Mouse (Mus musculus) gastrocnemius, postnatal 10 days (tissue): ENCODE results near the gene Slc35f2. TPM values are rescaled to one million over a fixed set of nuclear protein-coding genes. Genes with fewer than 3 reads are reported as not detected.

Source experiments
- DNase-seq: peaks from one replicate; pipeline ENCODE4 v3.0.0; 2021; ENCODE audit warnings: mixed read lengths
- total RNA-seq, 2 experiments: library from RNA; stranded (reverse); gene quantifications; 2 replicates each; pipeline ENCODE4 v1.2.3; 2021

The Slc35f2 gene
- total RNA-seq, 2 experiments from 2014 or later = 0.20 TPM; not detected in 1

DNA sequence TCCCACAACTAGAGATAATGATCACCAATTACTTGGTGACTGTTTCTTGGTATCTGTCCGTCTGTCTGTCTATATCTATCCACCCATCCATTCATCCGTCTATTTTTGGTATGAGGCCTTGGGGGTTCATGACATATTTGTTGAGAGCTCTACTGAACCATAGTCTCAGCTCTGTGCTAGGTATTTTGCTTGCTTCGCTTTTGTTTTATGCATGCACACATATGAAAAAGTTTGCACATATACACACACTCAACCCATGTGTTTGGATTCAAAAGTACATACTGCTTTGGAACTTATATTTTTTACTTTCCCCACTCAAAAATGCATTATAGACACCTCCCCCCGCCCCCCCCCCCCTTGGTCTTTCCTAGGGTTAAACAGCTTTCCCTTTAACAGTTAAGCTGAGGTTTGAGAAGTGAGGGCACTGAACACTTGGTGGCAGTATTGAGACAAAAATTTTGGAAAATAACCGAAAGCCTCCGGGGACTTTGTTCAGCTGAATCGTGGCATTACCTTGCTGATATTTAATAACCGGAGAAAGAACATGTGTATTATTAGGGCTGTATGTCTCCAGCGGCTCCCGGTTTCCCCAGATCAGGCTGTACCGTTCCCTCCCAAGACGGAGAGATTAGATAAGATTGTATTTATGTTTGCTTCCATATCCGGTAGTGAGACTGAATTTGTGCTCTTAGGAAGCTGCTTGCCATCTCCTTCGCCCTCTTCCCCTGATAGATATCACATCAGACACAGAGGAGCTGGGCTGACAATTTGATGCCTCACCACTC, 57.9 kb downstream of the Slc35f2 start:
- peak; percentile 15 for DNase-seq

- DNase-seq = no peak
Measured at GRCm38 (mm10) chr9:53829866-53830209, 58.5 kb downstream of the Slc35f2 start.

DNA sequence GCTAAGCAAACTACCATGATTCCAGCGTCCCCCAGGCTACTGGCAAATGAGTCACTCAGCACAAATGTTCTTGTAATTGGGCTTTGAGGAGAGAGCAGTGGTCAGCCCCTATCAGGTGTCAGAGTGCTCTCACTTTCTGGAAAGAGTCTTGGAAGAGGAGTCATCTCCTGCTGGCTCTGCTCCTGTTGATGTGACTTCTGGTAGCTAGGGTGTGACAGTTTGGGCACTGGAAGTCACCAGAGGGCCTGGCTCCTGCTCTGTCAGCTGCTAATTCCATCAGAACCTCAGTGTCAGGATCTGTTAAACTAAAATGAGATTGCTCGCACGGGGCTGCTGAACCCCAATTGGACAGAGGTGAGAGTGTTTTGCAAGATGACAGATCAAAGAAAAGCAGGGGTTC, 63.7 kb downstream of the Slc35f2 start:
- DNase-seq = peak; percentile 14

DNA sequence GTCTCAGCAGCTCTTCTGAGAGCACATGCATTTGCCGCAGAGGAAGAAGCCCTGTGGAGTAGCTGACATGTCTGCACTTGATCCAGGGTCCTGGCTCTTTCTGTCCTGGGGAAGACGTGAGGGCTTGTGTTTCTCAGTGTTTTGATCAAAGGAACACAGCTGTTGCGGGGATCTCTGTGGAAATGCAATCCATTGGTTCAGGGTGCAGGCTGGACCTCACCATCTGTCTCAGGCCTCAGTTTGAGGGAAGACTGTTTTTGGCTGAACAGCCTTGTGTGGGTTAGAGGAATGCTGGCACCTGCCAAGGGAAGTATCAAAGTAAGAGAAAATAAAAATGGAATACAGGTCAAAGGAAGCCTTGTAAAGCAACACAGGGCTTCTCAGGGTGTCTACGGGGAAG, 64.6 kb downstream of the Slc35f2 start:
- DNase-seq = no peak

DNA sequence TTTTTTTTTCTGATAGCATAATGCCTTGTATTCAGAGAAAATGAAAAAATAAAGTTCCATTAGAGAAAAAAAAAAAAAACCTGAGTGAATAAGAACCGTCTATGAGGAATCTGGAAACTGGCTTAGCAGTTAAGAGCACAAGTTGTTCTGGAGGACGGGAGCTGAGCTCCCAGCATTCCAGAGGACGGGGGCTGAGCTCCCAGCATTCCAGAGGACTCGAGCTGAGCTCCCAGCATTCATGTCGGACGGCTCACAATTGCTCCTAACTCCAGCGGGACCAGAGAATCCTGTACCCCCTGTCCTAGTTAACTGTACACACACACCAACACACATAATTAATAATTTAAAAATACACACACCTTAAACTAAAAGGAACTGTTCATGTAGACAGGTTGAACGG, 67.5 kb downstream of the Slc35f2 start:
- DNase-seq = no peak

DNA sequence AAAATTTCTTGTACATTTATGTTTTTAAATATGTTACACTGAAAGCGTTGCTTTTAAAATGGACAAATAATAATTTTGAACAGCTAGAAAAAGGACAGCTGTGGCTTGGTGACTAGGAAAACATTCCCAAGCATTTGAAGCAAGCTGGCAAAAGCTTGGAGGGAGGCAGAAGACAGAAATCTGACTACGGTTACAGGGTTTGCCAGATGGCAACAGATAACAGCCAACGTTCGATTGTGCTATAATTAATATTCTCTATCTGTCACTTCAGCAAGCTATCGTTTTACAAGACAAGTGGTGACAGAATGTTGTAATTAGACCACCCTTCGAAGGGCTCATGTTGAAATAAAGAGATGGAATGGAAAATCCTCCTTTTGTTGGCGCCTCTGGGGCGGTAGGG, 77.2 kb downstream of the Slc35f2 start:
- no peak for DNase-seq

GRCm38 (mm10) chr9:53849864-53850263, 78.5 kb downstream of the Slc35f2 start, which contains the start of gene Sln:
TSS of gene Sln (plus strand) at chr9:53850164.
- DNase-seq = no peak

DNA sequence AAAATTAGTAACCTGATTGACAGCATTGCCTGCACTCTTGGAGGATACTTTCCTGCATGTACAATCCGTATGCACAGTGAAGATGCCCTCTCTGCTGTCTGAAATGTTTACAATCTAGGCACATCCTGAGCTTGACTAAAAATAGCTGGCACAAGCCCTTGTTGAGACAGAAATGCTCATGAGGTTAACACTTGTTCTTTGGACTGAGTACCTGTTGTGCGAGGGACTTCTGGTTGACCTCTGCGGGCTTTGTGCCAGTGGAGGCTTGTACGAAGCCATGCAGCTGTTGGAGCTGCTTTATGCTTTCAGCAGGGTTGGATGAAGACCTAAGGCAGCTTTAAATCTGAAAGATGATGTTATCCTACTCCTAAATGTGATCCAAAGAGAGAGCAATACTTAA, 80.8 kb downstream of the Slc35f2 start:
- DNase-seq = peak; percentile 42

GRCm38 (mm10) chr9:53853672-53854071, 82.3 kb downstream of the Slc35f2 start:
- DNase-seq = no peak

- no peak for DNase-seq
Measured at GRCm38 (mm10) chr9:53854525-53854924, 83.2 kb downstream of the Slc35f2 start.

- no peak for DNase-seq
Measured at GRCm38 (mm10) chr9:53857864-53858263, 86.5 kb downstream of the Slc35f2 start.

Other genes with a start within 250 kb of the Slc35f2 start
- gene Atm, start 234.8 kb upstream of the Slc35f2 start, total RNA-seq = 1 to 10 TPM; 8.9 to 9.3 TPM
- gene Npat, start 234.5 kb upstream of the Slc35f2 start, total RNA-seq = 1 to 10 TPM; 6.4 to 8.0 TPM
- gene Acat1, start 161.2 kb upstream of the Slc35f2 start, total RNA-seq = 10 to 100 TPM; 96.4 to 98.2 TPM
- 10 to 100 TPM; 51.6 to 54.7 TPM for gene Cul5, start 101.5 kb upstream of the Slc35f2 start, total RNA-seq
- gene Rab39, start 65.3 kb upstream of the Slc35f2 start, total RNA-seq = under 1 TPM in 1 of 2 experiments, not detected in 1; 0.14 TPM
- gene Sln, start 78.6 kb downstream of the Slc35f2 start, total RNA-seq = 10 to 100 TPM; 29.0 to 38.3 TPM
- under 1 TPM in 1 of 2 experiments, not detected in 1; 0.45 TPM for gene Elmod1, start 203.8 kb downstream of the Slc35f2 start, total RNA-seq